Mouse (Mus musculus) megakaryocyte, embryonic 14.5 days (primary cell): ENCODE data around the gene Hoxd10.

Source experiments
- FLI1 ChIP-seq: IDR thresholded peaks from 2 replicates; pipeline ENCODE4 v1.6.1; 2012; ENCODE audit warnings: low read length, inconsistent platforms, mixed read lengths
- GATA1 ChIP-seq: IDR thresholded peaks from 3 replicates; pipeline ENCODE4 v1.6.1; 2012; ENCODE audit warnings: mixed read lengths, low read length, inconsistent platforms, borderline replicate concordance

DNA sequence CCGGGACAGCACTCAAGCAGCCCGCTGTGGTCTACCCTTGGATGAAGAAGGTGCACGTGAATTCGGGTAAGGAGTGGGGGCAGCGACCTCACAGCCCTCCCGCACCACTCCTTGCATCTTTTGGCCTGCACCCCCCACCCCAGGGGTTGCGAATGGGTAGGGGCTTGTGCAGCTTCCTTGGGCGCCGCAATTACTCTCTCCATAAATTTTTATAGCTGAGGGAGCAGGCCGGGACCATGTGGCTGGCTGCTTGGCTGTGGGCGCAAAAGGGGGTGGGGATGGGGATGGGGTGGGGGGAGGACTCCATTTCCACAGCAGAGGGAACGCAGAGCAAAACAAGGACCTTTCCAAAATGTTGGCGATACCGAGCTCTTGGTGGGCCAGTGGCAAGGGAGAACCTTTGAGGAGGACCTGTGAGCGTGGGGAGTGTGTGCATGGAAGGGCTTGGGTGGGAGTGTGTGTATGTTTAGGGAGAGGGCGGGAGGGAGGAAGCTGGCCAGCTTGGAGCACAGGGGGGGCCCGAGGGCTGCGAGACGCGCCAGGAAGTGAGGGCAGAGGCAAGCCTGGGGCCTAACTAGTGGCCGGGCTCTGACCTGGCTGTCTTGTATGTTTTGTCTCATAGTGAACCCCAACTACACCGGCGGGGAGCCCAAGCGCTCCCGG, 36.0 kb downstream of the Hoxd10 start:
- TF ChIP-seq GATA1, result no peak
- no peak for TF ChIP-seq FLI1
